Mouse (Mus musculus) MEL (cell line): ENCODE measurements around the gene Fbln5. TPM values are rescaled to one million over a fixed set of nuclear protein-coding genes. Genes with fewer than 3 reads are reported as not detected.

ENCODE experiments used
- DNase-seq: peaks from one replicate; pipeline ENCODE4 v3.0.0; 2011; ENCODE audit warnings: low read depth, low spot score
- H3K27ac ChIP-seq: 2 replicates; pipeline ENCODE4 v1.5.1; 2012; ENCODE audit warnings: low read depth, mild to moderate bottlenecking, control low read depth, low read length, moderate library complexity; ENCODE audit not compliant: control insufficient read depth
- H3K27me3 ChIP-seq, 2 experiments: fragments of 150-350 bp in 1 of 2; sonication (generic) in 1 of 2; 2 replicates each; pipeline ENCODE4 v1.6.1; 2012; ENCODE audit warnings: low read length in 2 of 2, mild to moderate bottlenecking in 2 of 2, improper control_type of control experiment in 1 of 2, moderate library complexity in 1 of 2; ENCODE audit not compliant: insufficient read depth in 2 of 2, control insufficient read depth in 1 of 2
- H3K36me3 ChIP-seq, 2 experiments: 2 replicates each; pipeline ENCODE4 v1.6.1; 2012 to 2014; ENCODE audit warnings: low read length in 2 of 2, improper control_type of control experiment in 1 of 2, inconsistent platforms in 1 of 2, mild to moderate bottlenecking in 1 of 2; ENCODE audit not compliant: insufficient read depth in 2 of 2, control insufficient read depth in 1 of 2
- H3K4me1 ChIP-seq, 2 experiments: fragments of 150-350 bp in 1 of 2; sonication (generic) in 1 of 2; 2 replicates each; pipeline ENCODE4 v1.6.1; 2012; ENCODE audit warnings: low read length in 2 of 2, improper control_type of control experiment in 1 of 2, mild to moderate bottlenecking in 1 of 2; ENCODE audit not compliant: insufficient read depth in 2 of 2, control insufficient read depth in 1 of 2
- H3K4me3 ChIP-seq, 2 experiments: fragments of 150-350 bp in 1 of 2; sonication (generic) in 1 of 2; 2 replicates each; pipeline ENCODE4 v1.5.1; 2012; ENCODE audit warnings: low read depth in 2 of 2, low read length in 2 of 2, mild to moderate bottlenecking in 2 of 2, moderate library complexity in 2 of 2, control low read depth in 1 of 2, improper control_type of control experiment in 1 of 2; ENCODE audit not compliant: control insufficient read depth in 1 of 2, insufficient read depth in 1 of 2
- H3K79me2 ChIP-seq: 2 replicates; pipeline ENCODE4 v1.6.1; 2012; ENCODE audit warnings: mild to moderate bottlenecking, low read length, moderate library complexity; ENCODE audit not compliant: control insufficient read depth, poor library complexity, insufficient read depth
- H3K9ac ChIP-seq: 2 replicates; pipeline ENCODE4 v1.6.1; 2012; ENCODE audit warnings: low read depth, mild to moderate bottlenecking, control low read depth, low read length, moderate library complexity; ENCODE audit not compliant: control insufficient read depth, poor library complexity, severe bottlenecking
- H3K9me3 ChIP-seq: fragments of 150-350 bp; sonication (generic); replicated peaks from 2 replicates; pipeline ENCODE4 v1.6.1; 2012; ENCODE audit warnings: mild to moderate bottlenecking, low read length, improper control_type of control experiment, moderate library complexity; ENCODE audit not compliant: insufficient read depth
- E2F4 ChIP-seq: IDR thresholded peaks from 2 replicates; pipeline ENCODE4 v1.6.1; 2011; ENCODE audit warnings: low read depth, low read length, improper control_type of control experiment, borderline replicate concordance
- EP300 ChIP-seq, 2 experiments: IDR thresholded peaks; 2 replicates each; pipeline ENCODE4 v1.6.1; 2011; ENCODE audit warnings: improper control_type of control experiment in 2 of 2, low read length in 2 of 2, low read depth in 1 of 2, mild to moderate bottlenecking in 1 of 2
- ETS1 ChIP-seq: IDR thresholded peaks from 2 replicates; pipeline ENCODE4 v1.6.1; 2012; ENCODE audit warnings: low read depth, mild to moderate bottlenecking, inconsistent platforms, low read length, improper control_type of control experiment, moderate library complexity
- GABPA ChIP-seq: IDR thresholded peaks from 2 replicates; pipeline ENCODE4 v1.6.1; 2012; ENCODE audit warnings: low read depth, mild to moderate bottlenecking, inconsistent platforms, low read length, improper control_type of control experiment, moderate library complexity
- MAFK ChIP-seq: IDR thresholded peaks from 2 replicates; pipeline ENCODE4 v1.6.1; 2011; ENCODE audit warnings: low read depth, mild to moderate bottlenecking, low read length, improper control_type of control experiment, borderline replicate concordance
- MAX ChIP-seq: IDR thresholded peaks from 2 replicates; pipeline ENCODE4 v1.6.1; 2011; ENCODE audit warnings: low read length, improper control_type of control experiment
- MEF2A ChIP-seq: IDR thresholded peaks from 2 replicates; pipeline ENCODE4 v1.6.1; 2014; ENCODE audit warnings: low read depth, mild to moderate bottlenecking, inconsistent platforms, low read length, improper control_type of control experiment; ENCODE audit not compliant: poor library complexity, insufficient replicate concordance, severe bottlenecking; ENCODE audit errors: extremely low read depth
- MXI1 ChIP-seq: IDR thresholded peaks from 2 replicates; pipeline ENCODE4 v1.6.1; 2011; ENCODE audit warnings: mild to moderate bottlenecking, low read depth, low read length, improper control_type of control experiment
- MYC ChIP-seq: IDR thresholded peaks from 2 replicates; pipeline ENCODE4 v1.6.1; 2011; ENCODE audit warnings: low read depth, mild to moderate bottlenecking, low read length, improper control_type of control experiment, moderate library complexity
- NELFE ChIP-seq: IDR thresholded peaks from 2 replicates; pipeline ENCODE4 v1.6.1; 2011; ENCODE audit warnings: low read depth, low read length, improper control_type of control experiment
- NRF1 ChIP-seq: IDR thresholded peaks from 2 replicates; pipeline ENCODE4 v1.6.1; 2014; ENCODE audit warnings: low read depth, mild to moderate bottlenecking, inconsistent platforms, low read length, improper control_type of control experiment, moderate library complexity; ENCODE audit not compliant: poor library complexity, insufficient read depth, severe bottlenecking
- POLR2AphosphoS2 ChIP-seq: IDR thresholded peaks from 2 replicates; pipeline ENCODE4 v1.6.1; 2011; ENCODE audit warnings: low read length, improper control_type of control experiment
- RAD21 ChIP-seq: IDR thresholded peaks from 2 replicates; pipeline ENCODE4 v1.6.1; 2011; ENCODE audit warnings: mild to moderate bottlenecking, low read depth, low read length, improper control_type of control experiment
- SMC3 ChIP-seq: IDR thresholded peaks from 2 replicates; pipeline ENCODE4 v1.6.1; 2011; ENCODE audit warnings: low read depth, low read length, improper control_type of control experiment
- TAL1 ChIP-seq: IDR thresholded peaks from 2 replicates; pipeline ENCODE4 v1.6.1; 2012; ENCODE audit warnings: mild to moderate bottlenecking, inconsistent platforms, low read length, moderate library complexity, mixed read lengths
- ZMIZ1 ChIP-seq: IDR thresholded peaks from 2 replicates; pipeline ENCODE4 v1.6.1; 2012; ENCODE audit warnings: low read depth, mild to moderate bottlenecking, inconsistent platforms, low read length, improper control_type of control experiment, moderate library complexity
- ZNF384 ChIP-seq: IDR thresholded peaks from 2 replicates; pipeline ENCODE4 v1.6.1; 2012; ENCODE audit warnings: low read depth, mild to moderate bottlenecking, inconsistent platforms, low read length, improper control_type of control experiment
- polyA plus RNA-seq, 2 experiments: library from polyadenylated mRNA; stranded (reverse) in 1 of 2; unstranded in 1 of 2; fragments of >175 nt in 1 of 2; fragments of >200 nt in 1 of 2; gene quantifications; 2 replicates each; pipeline versions ENCODE4 v1.2.1 to v1.2.4; 2012; ENCODE audit warnings: low replicate concordance in 2 of 2, low read depth in 1 of 2; ENCODE audit not compliant: insufficient read length in 2 of 2, insufficient read depth in 1 of 2, missing spikeins in 1 of 2
- total RNA-seq: library from RNA; depleted of rRNA; stranded (reverse); fragments of 300-350 nt; gene quantifications from 2 replicates; pipeline ENCODE4 v1.2.3, GENCODE M21; 2012

The Fbln5 gene
- total and polyA plus RNA-seq, 3 experiments, result not detected

- Histone ChIP-seq H3K36me3 (no peaks in the 10 kb centered on the region), H3K9me3 (no peaks in the 10 kb centered on the region), H3K27ac (no peak overlapping the region), H3K79me2 (no peaks in the 10 kb centered on the region), H3K4me1 (no peaks in the 10 kb centered on the region), H3K9ac (no peak overlapping the region), H3K27me3 (peaks cover 0 to 2% of the 10 kb centered on the region in 2 experiments; a peak in 2 of 4 replicates), H3K4me3 (no peak overlapping the region)
- no peak for DNase-seq
- TF ChIP-seq MXI1 (no peak), MEF2A (no peak), TAL1 (no peak), MAFK (no peak), E2F4 (no peak), ETS1 (no peak), EP300 (IDR thresholded peaks at IDR 0.05; ENCODE audit: low read depth in 1 of 2, low read length in 2 of 2) (no peak), ZNF384 (no peak), MYC (no peak), ZMIZ1 (no peak), MAX (no peak), RAD21 (no peak), SMC3 (no peak)
Observed at GRCm38 (mm10) chr12:101777613-101778325, 41.1 kb downstream of the Fbln5 start.

GRCm38 (mm10) chr12:101776383-101776782, 42.5 kb downstream of the Fbln5 start:
- no peaks in the 10 kb centered on the region for H3K79me2 ChIP-seq
- no peak overlapping the region for H3K27ac ChIP-seq
- no peaks in the 10 kb centered on the region for H3K9me3 ChIP-seq
- peaks cover 0 to 2% of the 10 kb centered on the region in 2 experiments; a peak in 2 of 4 replicates for H3K27me3 ChIP-seq
- no peak for DNase-seq
- H3K4me1 ChIP-seq, result no peaks in the 10 kb centered on the region
- H3K4me3 ChIP-seq, result no peak overlapping the region
- H3K9ac ChIP-seq, result no peak overlapping the region
- TF ChIP-seq NELFE (no peak), EP300 (IDR thresholded peaks at IDR 0.05; ENCODE audit: low read depth in 1 of 2, low read length in 2 of 2) (no peak), NRF1 (no peak), RAD21 (no peak), GABPA (no peak), MEF2A (no peak), POLR2AphosphoS2 (no peak)
- no peaks in the 10 kb centered on the region for H3K36me3 ChIP-seq
